Mouse (Mus musculus) midbrain, embryonic 12.5 days (tissue): ENCODE measurements at regions not wholly inside any gene's neighbourhood (a gene's known extent, or its start where the extent isn't known, plus 50 kb on each side); places are given as distances from the start of the nearest gene placed in this dataset.

Experiments used
- ATAC-seq: fragments of 200-750 bp; cut with Nextera tagmentation; 2 replicates; pipeline ENCODE4 v1.8.0; 2017; ENCODE audit warnings: low read depth, moderate TSS enrichment, moderate library complexity; ENCODE audit not compliant: low FRiP score
- H3K27ac ChIP-seq: fragments of 300-500 bp; sonication (generic); replicated peaks from 2 replicates; pipeline ENCODE4 v1.5.1; 2016; ENCODE audit warnings: mild to moderate bottlenecking
- H3K27me3 ChIP-seq: fragments of 300-500 bp; sonication (generic); 2 replicates; pipeline ENCODE4 v1.6.1; 2016; ENCODE audit warnings: mild to moderate bottlenecking
- H3K36me3 ChIP-seq: fragments of 300-500 bp; sonication (generic); 2 replicates; pipeline ENCODE4 v1.6.1; 2016
- H3K4me1 ChIP-seq: fragments of 300-500 bp; sonication (generic); 2 replicates; pipeline ENCODE4 v1.6.1; 2016
- H3K4me2 ChIP-seq: fragments of 300-500 bp; sonication (generic); replicated peaks from 2 replicates; pipeline ENCODE4 v1.6.1; 2016; ENCODE audit warnings: mild to moderate bottlenecking, moderate library complexity
- H3K4me3 ChIP-seq: fragments of 300-500 bp; sonication (generic); 2 replicates; pipeline ENCODE4 v1.5.1; 2016; ENCODE audit warnings: mild to moderate bottlenecking
- H3K9ac ChIP-seq: fragments of 300-500 bp; sonication (generic); replicated peaks from 2 replicates; pipeline ENCODE4 v1.6.1; 2016; ENCODE audit warnings: mild to moderate bottlenecking, moderate library complexity
- H3K9me3 ChIP-seq: fragments of 300-500 bp; sonication (generic); 2 replicates; pipeline ENCODE4 v1.6.1; 2016; ENCODE audit warnings: mild to moderate bottlenecking
- WGBS: fragments of 180-500 bp; shearing (Covaris S2); methylation state at CpG from one replicate; pipeline ENCODE4 v1.1.7; 2016; 5-methylcytosine and 5-hydroxymethylcytosine counted together

GRCm38 (mm10) chr5:50733711-50734110 is 674.9 kb upstream of the Adgra3 start:
- Histone ChIP-seq H3K27ac (no peak overlapping the region), H3K9ac (no peak overlapping the region), H3K36me3 (no peaks in the 10 kb centered on the region), H3K9me3 (no peaks in the 10 kb centered on the region), H3K4me1 (no peaks in the 10 kb centered on the region), H3K4me2 (no peak overlapping the region), H3K27me3 (no peaks in the 10 kb centered on the region), H3K4me3 (no peak overlapping the region)
- no peak for ATAC-seq
- WGBS, result 76% methylated on average over 3 of the region's 3 CpGs

GRCm38 (mm10) chr5:50728337-50729003 is 669.7 kb upstream of the Adgra3 start:
- no peaks in the 10 kb centered on the region for H3K27me3 ChIP-seq
- WGBS, result 48% methylated on average over 1 of the region's 1 CpGs
- no peaks in the 10 kb centered on the region for H3K4me1 ChIP-seq
- no peak overlapping the region for H3K4me2 ChIP-seq
- no peak overlapping the region for H3K9ac ChIP-seq
- no peak overlapping the region for H3K27ac ChIP-seq
- no peaks in the 10 kb centered on the region for H3K36me3 ChIP-seq
- no peak overlapping the region for H3K4me3 ChIP-seq
- no peak for ATAC-seq
- H3K9me3 ChIP-seq, result no peaks in the 10 kb centered on the region

- no peaks in the 10 kb centered on the region for H3K4me1 ChIP-seq
- no peak overlapping the region for H3K27ac ChIP-seq
- H3K27me3 ChIP-seq, result no peaks in the 10 kb centered on the region
- WGBS, result 69% methylated on average over 2 of the region's 2 CpGs
- no peak overlapping the region for H3K4me2 ChIP-seq
- ATAC-seq, result no peak
- H3K4me3 ChIP-seq, result no peak overlapping the region
- no peaks in the 10 kb centered on the region for H3K36me3 ChIP-seq
- no peak overlapping the region for H3K9ac ChIP-seq
- no peaks in the 10 kb centered on the region for H3K9me3 ChIP-seq
Measured at GRCm38 (mm10) chr5:50706945-50707663, 648.3 kb upstream of the Adgra3 start.

GRCm38 (mm10) chr5:50698084-50698483 is 639.3 kb upstream of the Adgra3 start:
- no peak for ATAC-seq
- no peak overlapping the region for H3K9ac ChIP-seq
- H3K36me3 ChIP-seq, result no peaks in the 10 kb centered on the region
- H3K27me3 ChIP-seq, result no peaks in the 10 kb centered on the region
- no peak overlapping the region for H3K4me2 ChIP-seq
- H3K4me3 ChIP-seq, result no peak overlapping the region
- whole genome bisulfite sequencing, result 16% methylated on average over 2 of the region's 2 CpGs
- H3K4me1 ChIP-seq, result no peaks in the 10 kb centered on the region
- H3K9me3 ChIP-seq, result no peaks in the 10 kb centered on the region
- H3K27ac ChIP-seq, result no peak overlapping the region

- Histone ChIP-seq H3K4me3 (no peak overlapping the region), H3K36me3 (no peaks in the 10 kb centered on the region), H3K27ac (no peak overlapping the region), H3K9ac (no peak overlapping the region), H3K27me3 (no peaks in the 10 kb centered on the region), H3K9me3 (no peaks in the 10 kb centered on the region), H3K4me1 (no peaks in the 10 kb centered on the region), H3K4me2 (0 out of 2 replicates have a peak overlapping the region, but pooled peaks have one; percentile 2)
- 36% methylated on average over 8 of the region's 8 CpGs for WGBS
- peak; percentile 44; the same call in 1 of the 2 replicates for ATAC-seq
Measured at GRCm38 (mm10) chr5:50697588-50697987, 638.8 kb upstream of the Adgra3 start.

GRCm38 (mm10) chr5:50688362-50688761 is 629.6 kb upstream of the Adgra3 start:
- WGBS, result 87% methylated on average over 2 of the region's 2 CpGs
- Histone ChIP-seq H3K4me3 (no peak overlapping the region), H3K27ac (no peak overlapping the region), H3K27me3 (no peaks in the 10 kb centered on the region), H3K36me3 (no peaks in the 10 kb centered on the region), H3K9ac (no peak overlapping the region), H3K4me1 (no peaks in the 10 kb centered on the region), H3K4me2 (no peak overlapping the region), H3K9me3 (no peaks in the 10 kb centered on the region)
- ATAC-seq, result no peak

- Histone ChIP-seq H3K27ac (no peak overlapping the region), H3K9ac (no peak overlapping the region), H3K36me3 (no peaks in the 10 kb centered on the region), H3K4me1 (no peaks in the 10 kb centered on the region), H3K4me2 (no peak overlapping the region), H3K4me3 (no peak overlapping the region), H3K9me3 (no peaks in the 10 kb centered on the region), H3K27me3 (no peaks in the 10 kb centered on the region)
- ATAC-seq, result no peak
- 88% methylated on average over 5 of the region's 5 CpGs for WGBS
Measured at GRCm38 (mm10) chr5:50683966-50684365, 625.2 kb upstream of the Adgra3 start.

- no peak overlapping the region for H3K4me2 ChIP-seq
- no peaks in the 10 kb centered on the region for H3K9me3 ChIP-seq
- no peak for ATAC-seq
- no peaks in the 10 kb centered on the region for H3K27me3 ChIP-seq
- H3K27ac ChIP-seq, result no peak overlapping the region
- H3K36me3 ChIP-seq, result no peaks in the 10 kb centered on the region
- no peaks in the 10 kb centered on the region for H3K4me1 ChIP-seq
- no peak overlapping the region for H3K9ac ChIP-seq
- H3K4me3 ChIP-seq, result no peak overlapping the region
Measured at GRCm38 (mm10) chr5:50636539-50636938, 577.7 kb upstream of the Adgra3 start.

- no peak overlapping the region for H3K4me3 ChIP-seq
- no peaks in the 10 kb centered on the region for H3K27me3 ChIP-seq
- H3K36me3 ChIP-seq, result no peaks in the 10 kb centered on the region
- H3K27ac ChIP-seq, result no peak overlapping the region
- no peaks in the 10 kb centered on the region for H3K9me3 ChIP-seq
- H3K4me2 ChIP-seq, result no peak overlapping the region
- WGBS, result 73% methylated on average over 6 of the region's 6 CpGs
- no peaks in the 10 kb centered on the region for H3K4me1 ChIP-seq
- no peak overlapping the region for H3K9ac ChIP-seq
- ATAC-seq, result peak; percentile 87
Measured at GRCm38 (mm10) chr5:50626648-50627047, 567.8 kb upstream of the Adgra3 start.

GRCm38 (mm10) chr5:50624206-50624605 is 565.4 kb upstream of the Adgra3 start:
- no peak overlapping the region for H3K27ac ChIP-seq
- no peaks in the 10 kb centered on the region for H3K36me3 ChIP-seq
- no peaks in the 10 kb centered on the region for H3K9me3 ChIP-seq
- H3K9ac ChIP-seq, result no peak overlapping the region
- ATAC-seq, result no peak
- H3K27me3 ChIP-seq, result no peaks in the 10 kb centered on the region
- H3K4me2 ChIP-seq, result no peak overlapping the region
- H3K4me3 ChIP-seq, result no peak overlapping the region
- H3K4me1 ChIP-seq, result no peaks in the 10 kb centered on the region
